Mouse (Mus musculus): ENCODE data around the gene Tex13c2.
A peak's percentile ranks its signal among the peaks of the same experiment; 100 is the strongest.

Tex13c2 gene

DNA sequence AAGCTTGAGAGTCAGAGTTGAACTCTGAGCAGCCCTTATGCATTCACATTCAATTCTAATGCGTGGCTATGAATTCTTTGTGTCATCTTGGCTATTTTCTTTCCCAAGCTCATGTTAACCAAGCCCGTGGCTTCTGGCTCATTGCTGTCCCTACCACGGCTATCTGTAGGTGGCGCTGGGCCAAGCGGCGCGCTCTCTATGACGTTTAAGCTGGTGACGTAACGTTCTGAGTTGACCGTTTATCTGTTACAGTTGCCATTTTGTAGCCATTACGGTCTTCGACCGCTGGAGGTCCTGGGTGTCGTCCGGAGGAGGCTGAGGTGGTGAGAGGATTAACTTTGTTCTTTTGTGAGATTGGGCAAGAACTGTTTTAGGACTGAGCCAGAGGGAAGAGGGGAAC, at the start of gene Tex13c2:
Tex13c2 (plus strand) TSS at position 246 of the 400 bp plus-strand sequence.
- DNase-seq (ENCODE audit: low read depth, low spot score): no peak

GRCm38 (mm10) chrX:42450305-42450704, 39.2 kb upstream of the Tex13c2 start:
- no peak for DNase-seq (ENCODE audit: low read depth, low spot score)

GRCm38 (mm10) chrX:42453001-42453400, 36.5 kb upstream of the Tex13c2 start:
- no peak for DNase-seq (ENCODE audit: low read depth, low spot score)

- DNase-seq (ENCODE audit: low read depth, low spot score): no peak
Observed at GRCm38 (mm10) chrX:42454533-42454932, 35.0 kb upstream of the Tex13c2 start.

DNA sequence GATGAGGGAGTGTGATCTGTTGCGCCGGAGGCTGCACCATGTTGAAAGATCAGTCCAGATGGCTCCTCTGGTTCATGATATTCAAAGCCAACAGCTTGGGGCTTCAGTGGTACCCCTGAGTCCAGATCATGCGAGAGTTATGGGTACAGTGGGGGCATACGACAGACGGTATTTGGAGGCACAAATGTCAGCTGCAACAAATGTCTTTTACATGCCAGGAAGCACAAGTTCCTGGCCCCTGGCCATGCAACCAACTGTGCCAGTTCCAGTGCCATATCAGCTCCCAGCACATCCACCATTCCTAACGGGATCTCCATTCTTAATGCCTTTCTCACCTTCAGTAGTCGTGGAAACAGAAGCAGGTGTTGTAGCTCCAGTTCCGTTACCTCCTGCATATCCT, 845 bp downstream of the Tex13c2 start:
- DNase-seq (ENCODE audit: low read depth, low spot score): no peak

DNA sequence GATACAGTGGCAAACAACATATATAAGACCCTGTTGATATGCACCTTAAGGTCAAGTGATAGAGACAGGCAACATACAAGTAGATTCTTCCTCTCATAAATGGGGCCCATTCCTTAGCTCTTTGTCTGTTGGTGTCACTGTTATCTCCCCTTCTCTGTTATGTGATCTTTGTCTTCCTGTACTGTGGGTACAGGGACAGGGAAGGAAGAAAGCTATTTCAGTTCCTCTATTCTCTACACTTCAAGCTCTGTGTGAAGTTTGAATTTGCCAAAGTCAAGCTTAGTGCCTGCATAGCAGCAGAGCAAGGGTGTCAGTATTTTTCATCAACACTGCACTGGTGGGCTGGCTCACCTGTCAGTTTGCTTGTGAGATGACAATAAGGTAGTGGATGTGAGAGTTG, 11.0 kb downstream of the Tex13c2 start:
- no peak for DNase-seq (ENCODE audit: low read depth, low spot score)

DNA sequence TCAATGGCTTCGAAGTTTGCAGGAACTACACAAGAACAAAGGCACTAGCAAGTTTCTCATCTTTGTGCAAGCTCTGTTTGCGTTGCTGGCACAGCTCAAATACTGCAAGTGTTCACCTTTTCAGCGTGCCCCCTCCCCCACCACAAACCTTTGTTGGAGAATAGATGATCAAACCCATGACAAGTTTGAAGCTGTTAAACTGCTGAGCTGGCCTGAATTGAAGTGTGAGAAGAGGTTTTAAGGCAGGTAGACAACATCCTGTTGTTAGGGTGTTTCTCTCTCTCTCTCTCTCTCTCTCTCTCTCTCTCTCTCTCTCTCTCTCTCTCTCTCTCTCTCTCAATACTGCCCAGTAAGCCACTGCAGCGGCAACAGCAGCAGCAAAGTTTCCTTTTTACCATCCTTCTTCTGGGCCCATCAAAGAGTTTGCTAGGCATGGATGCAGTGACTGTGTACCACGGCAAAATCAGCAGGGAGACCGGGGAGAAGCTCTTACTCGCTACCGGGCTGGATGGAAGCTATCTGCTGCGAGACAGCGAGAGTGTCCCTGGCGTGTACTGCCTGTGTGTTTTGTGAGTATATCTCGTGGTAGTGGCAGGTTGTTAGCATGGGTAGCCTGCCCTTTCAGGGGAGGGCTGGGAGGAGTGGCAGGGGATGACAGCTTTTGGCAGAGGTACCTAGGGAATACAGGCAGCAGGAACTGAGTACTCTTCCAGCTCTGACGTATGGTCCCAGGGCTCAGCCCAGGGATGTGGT, 13.0 kb downstream of the Tex13c2 start, which contains the start of gene Sh2d1a:
Sh2d1a (plus strand) TSS at position 163 of the 753 bp plus-strand sequence.
- no peak for DNase-seq (ENCODE audit: low read depth, low spot score)

GRCm38 (mm10) chrX:42511105-42511504, 21.6 kb downstream of the Tex13c2 start:
- no peak for DNase-seq (ENCODE audit: low read depth, low spot score)

DNA sequence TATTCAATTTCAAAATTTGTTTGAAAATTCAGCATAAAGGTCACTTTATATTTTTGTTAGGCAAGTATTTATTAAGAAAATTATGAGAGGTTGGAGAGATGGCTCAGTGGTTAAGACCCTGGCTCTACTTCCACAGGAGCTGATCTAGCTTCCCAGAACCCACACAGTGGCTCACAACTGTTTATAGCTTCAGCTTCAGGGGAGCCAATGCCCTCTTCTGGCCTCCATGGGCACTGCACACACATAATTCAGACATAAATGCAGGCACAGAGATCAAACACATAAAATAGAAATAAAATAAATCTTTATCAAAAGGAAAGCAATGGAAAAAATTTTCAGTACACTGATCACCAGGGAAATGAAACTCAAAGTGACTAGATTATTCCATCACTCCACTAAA, 23.1 kb downstream of the Tex13c2 start:
- no peak for DNase-seq (ENCODE audit: low read depth, low spot score)

DNA sequence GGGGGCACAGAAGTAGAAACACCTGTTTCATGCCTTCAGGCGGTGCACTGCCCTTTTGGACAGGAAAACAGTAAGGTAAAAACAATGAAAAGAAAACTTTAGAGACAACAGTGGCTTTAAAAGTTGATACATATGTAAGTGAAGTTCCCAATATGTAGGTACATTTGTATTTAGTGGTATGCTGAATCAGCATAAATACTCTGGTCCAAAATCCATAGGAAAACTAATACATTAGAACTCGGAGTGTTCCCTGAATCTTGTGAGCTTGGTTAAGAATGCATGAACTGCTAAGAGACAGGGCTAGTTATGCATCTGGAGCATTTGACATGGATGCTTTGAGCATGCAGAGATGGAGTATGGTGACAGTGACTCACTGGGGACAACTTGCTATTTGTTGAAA, 33.4 kb downstream of the Tex13c2 start:
- no peak for DNase-seq (ENCODE audit: low read depth, low spot score)

- no peak for DNase-seq (ENCODE audit: low read depth, low spot score)
Observed at GRCm38 (mm10) chrX:42530703-42531102, 41.2 kb downstream of the Tex13c2 start.

- DNase-seq (ENCODE audit: low read depth, low spot score): no peak
Observed at GRCm38 (mm10) chrX:42540030-42540755, 50.7 kb downstream of the Tex13c2 start.

- DNase-seq (ENCODE audit: low read depth, low spot score): peak; percentile 54
Observed at GRCm38 (mm10) chrX:42540756-42541053, 51.2 kb downstream of the Tex13c2 start.

All from retina, adult 2 months (tissue).